Mouse (Mus musculus): Measurements from ENCODE around the gene Cd244a. TPM values are rescaled to one million over a fixed set of nuclear protein-coding genes. Genes with fewer than 3 reads are reported as not detected.
A peak's percentile ranks its signal among the peaks of the same experiment; 100 is the strongest.

Cd244a gene
- polyA plus RNA-seq, 1 experiment = not detected

- Histone ChIP-seq H3K36me3 (replicated peaks; ENCODE audit: low read length) (peaks cover 5% of the 10 kb centered on the region), H3K4me1 (peaks cover 44% of the 10 kb centered on the region), H3K27me3 (replicated peaks) (peaks cover 1% of the 10 kb centered on the region), H3K9me3 (no peaks in the 10 kb centered on the region), H3K4me3 (replicated peaks) (no peak overlapping the region)
- TF ChIP-seq GATA1 (IDR thresholded peaks at IDR 0.05; ENCODE audit: borderline replicate concordance, low read length) = no peak
- TF ChIP-seq FLI1 (IDR thresholded peaks at IDR 0.05; ENCODE audit: low read length) = no peak
Observed at GRCm38 (mm10) chr1:171631447-171631846, 72.5 kb downstream of the Cd244a start.

DNA sequence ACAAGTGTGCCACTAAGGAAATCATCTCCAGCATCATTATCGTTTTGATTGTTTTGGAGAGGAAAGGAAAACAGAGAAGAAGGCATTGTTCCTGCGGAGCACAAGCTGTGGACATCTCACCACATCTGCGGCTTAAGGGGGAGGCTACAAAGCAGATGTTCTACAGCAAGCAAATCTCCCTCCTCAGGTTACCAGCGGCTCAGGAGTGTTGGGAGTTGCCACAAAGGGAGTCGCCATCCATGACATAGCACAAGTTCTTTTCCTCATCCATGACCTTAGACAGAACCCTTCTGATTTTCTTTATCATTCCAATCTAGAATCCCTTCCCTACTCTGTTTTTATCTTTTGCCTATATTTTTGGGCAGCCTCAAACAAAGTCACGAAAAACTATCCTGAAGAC lies 76.7 kb downstream of the Cd244a start:
- H3K27me3 ChIP-seq (replicated peaks) = peaks cover 8% of the 10 kb centered on the region
- no peak overlapping the region for H3K4me3 ChIP-seq (replicated peaks)
- no peak for TF ChIP-seq GATA1 (IDR thresholded peaks at IDR 0.05; ENCODE audit: borderline replicate concordance, low read length)
- TF ChIP-seq FLI1 (IDR thresholded peaks at IDR 0.05; ENCODE audit: low read length) = no peak
- peaks cover 46% of the 10 kb centered on the region for H3K4me1 ChIP-seq
- H3K9me3 ChIP-seq = no peaks in the 10 kb centered on the region
- peaks cover 5% of the 10 kb centered on the region for H3K36me3 ChIP-seq (replicated peaks; ENCODE audit: low read length)

DNA sequence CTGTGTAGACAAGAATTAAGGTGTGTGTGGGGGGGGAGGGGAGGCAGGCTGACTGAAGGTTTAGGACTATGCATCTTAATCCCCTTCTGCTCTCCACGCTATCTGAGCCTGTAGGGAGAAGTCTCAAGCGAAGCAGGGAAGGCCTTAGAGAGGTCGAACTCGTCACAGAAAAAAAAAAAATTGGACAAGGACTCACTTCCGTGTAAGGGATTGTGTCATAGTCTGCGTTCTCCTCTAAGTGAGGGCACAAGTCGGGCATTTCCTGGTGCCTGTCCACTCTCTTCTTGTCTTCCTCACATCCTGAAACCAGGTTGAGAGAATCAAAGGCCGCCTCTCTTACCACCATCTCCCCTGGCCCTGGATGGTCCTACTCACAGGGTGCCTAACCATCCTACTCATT lies 78.1 kb downstream of the Cd244a start:
- TF ChIP-seq GATA1 (IDR thresholded peaks at IDR 0.05; ENCODE audit: borderline replicate concordance, low read length) = no peak
- no peak for TF ChIP-seq FLI1 (IDR thresholded peaks at IDR 0.05; ENCODE audit: low read length)
- H3K9me3 ChIP-seq = no peaks in the 10 kb centered on the region
- peaks cover 46% of the 10 kb centered on the region for H3K4me1 ChIP-seq
- H3K4me3 ChIP-seq (replicated peaks) = no peak overlapping the region
- peaks cover 5% of the 10 kb centered on the region for H3K36me3 ChIP-seq (replicated peaks; ENCODE audit: low read length)
- H3K27me3 ChIP-seq (replicated peaks) = peaks cover 8% of the 10 kb centered on the region

DNA sequence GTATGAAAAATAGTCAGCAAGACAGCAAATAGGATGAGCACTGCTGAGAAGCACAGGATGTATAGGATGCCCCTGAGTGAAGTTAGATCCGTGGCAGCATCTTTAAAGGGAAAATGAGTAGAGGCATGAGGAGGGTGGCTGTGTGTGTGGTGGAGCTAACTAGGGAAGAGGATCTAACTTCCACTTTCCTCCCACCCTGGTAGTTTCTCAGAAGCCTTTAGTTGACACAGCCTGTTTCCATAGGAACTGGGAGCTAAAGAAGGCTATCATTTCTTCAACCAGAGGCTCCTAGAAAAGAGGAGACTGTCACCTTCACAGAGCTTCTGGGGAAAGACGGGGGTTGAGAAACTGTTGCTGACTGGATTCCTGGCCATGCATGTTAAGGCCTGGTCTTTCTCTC lies 79.7 kb downstream of the Cd244a start:
- Histone ChIP-seq H3K27me3 (replicated peaks) (peaks cover 8% of the 10 kb centered on the region), H3K4me1 (peaks cover 44% of the 10 kb centered on the region), H3K9me3 (no peaks in the 10 kb centered on the region), H3K36me3 (replicated peaks; ENCODE audit: low read length) (peaks cover 2% of the 10 kb centered on the region), H3K4me3 (replicated peaks) (no peak overlapping the region)
- TF ChIP-seq FLI1 (IDR thresholded peaks at IDR 0.05; ENCODE audit: low read length) = no peak
- TF ChIP-seq GATA1 (IDR thresholded peaks at IDR 0.05; ENCODE audit: borderline replicate concordance, low read length) = no peak

GRCm38 (mm10) chr1:171640796-171641195 lies 81.8 kb downstream of the Cd244a start:
- no peaks in the 10 kb centered on the region for H3K9me3 ChIP-seq

GRCm38 (mm10) chr1:171643612-171644011 lies 84.6 kb downstream of the Cd244a start:
- Histone ChIP-seq H3K9me3 (no peaks in the 10 kb centered on the region), H3K4me3 (replicated peaks) (peak overlapping the region; percentile 59), H3K4me1 (peaks cover 30% of the 10 kb centered on the region), H3K36me3 (replicated peaks; ENCODE audit: low read length) (no peaks in the 10 kb centered on the region), H3K27me3 (replicated peaks) (peaks cover 4% of the 10 kb centered on the region)
- TF ChIP-seq FLI1 (IDR thresholded peaks at IDR 0.05; ENCODE audit: low read length) (no peak), GATA1 (IDR thresholded peaks at IDR 0.05; ENCODE audit: borderline replicate concordance, low read length) (no peak)

More at GRCm38 (mm10) chr1:171640796-171641195, 81.8 kb downstream of the Cd244a start:
- H3K27me3 ChIP-seq (replicated peaks) = peaks cover 6% of the 10 kb centered on the region
- H3K36me3 ChIP-seq (replicated peaks; ENCODE audit: low read length) = no peaks in the 10 kb centered on the region
- no peak overlapping the region for H3K4me3 ChIP-seq (replicated peaks)
- TF ChIP-seq GATA1 (IDR thresholded peaks at IDR 0.05; ENCODE audit: borderline replicate concordance, low read length) (no peak), FLI1 (IDR thresholded peaks at IDR 0.05; ENCODE audit: low read length) (no peak)
- H3K4me1 ChIP-seq = peaks cover 46% of the 10 kb centered on the region

- no peaks in the 10 kb centered on the region for H3K9me3 ChIP-seq
- H3K27me3 ChIP-seq (replicated peaks) = peaks cover 5% of the 10 kb centered on the region
- peaks cover 16% of the 10 kb centered on the region for H3K4me1 ChIP-seq
Observed at GRCm38 (mm10) chr1:171646429-171646940, 87.5 kb downstream of the Cd244a start.

GRCm38 (mm10) chr1:171647716-171648115 lies 88.7 kb downstream of the Cd244a start:
- TF ChIP-seq GATA1 (IDR thresholded peaks at IDR 0.05; ENCODE audit: borderline replicate concordance, low read length) (no peak), FLI1 (IDR thresholded peaks at IDR 0.05; ENCODE audit: low read length) (no peak)
- peaks cover 6% of the 10 kb centered on the region for H3K27me3 ChIP-seq (replicated peaks)
- H3K4me3 ChIP-seq (replicated peaks) = no peak overlapping the region
- no peaks in the 10 kb centered on the region for H3K36me3 ChIP-seq (replicated peaks; ENCODE audit: low read length)
- H3K4me1 ChIP-seq = peaks cover 6% of the 10 kb centered on the region
- H3K9me3 ChIP-seq = 0 out of 2 replicates have a peak, but pooled peaks cover 2% of the 10 kb centered on the region

More at GRCm38 (mm10) chr1:171646429-171646940, 87.5 kb downstream of the Cd244a start:
- no peaks in the 10 kb centered on the region for H3K36me3 ChIP-seq (replicated peaks; ENCODE audit: low read length)
- TF ChIP-seq GATA1 (IDR thresholded peaks at IDR 0.05; ENCODE audit: borderline replicate concordance, low read length) = no peak
- TF ChIP-seq FLI1 (IDR thresholded peaks at IDR 0.05; ENCODE audit: low read length) = no peak
- H3K4me3 ChIP-seq (replicated peaks) = peak overlapping the region; percentile 60

GRCm38 (mm10) chr1:171648840-171649239 lies 89.8 kb downstream of the Cd244a start:
- Histone ChIP-seq H3K4me1 (peaks cover under 1% of the 10 kb centered on the region), H3K36me3 (replicated peaks; ENCODE audit: low read length) (no peaks in the 10 kb centered on the region), H3K9me3 (0 out of 2 replicates have a peak, but pooled peaks cover 3% of the 10 kb centered on the region), H3K27me3 (replicated peaks) (peaks cover 7% of the 10 kb centered on the region), H3K4me3 (replicated peaks) (peak overlapping the region; percentile 30)
- TF ChIP-seq FLI1 (IDR thresholded peaks at IDR 0.05; ENCODE audit: low read length) (no peak), GATA1 (IDR thresholded peaks at IDR 0.05; ENCODE audit: borderline replicate concordance, low read length) (no peak)

GRCm38 (mm10) chr1:171652734-171653133 lies 93.7 kb downstream of the Cd244a start, which contains the start of gene Slamf7:
TSS of gene Slamf7 (minus strand) at chr1:171653035.
- no peak for TF ChIP-seq FLI1 (IDR thresholded peaks at IDR 0.05; ENCODE audit: low read length)
- no peak for TF ChIP-seq GATA1 (IDR thresholded peaks at IDR 0.05; ENCODE audit: borderline replicate concordance, low read length)
- 0 out of 2 replicates have a peak, but pooled peaks cover 3% of the 10 kb centered on the region for H3K9me3 ChIP-seq
- H3K4me3 ChIP-seq (replicated peaks) = no peak within 1 kb of the TSS
- H3K36me3 ChIP-seq (replicated peaks; ENCODE audit: low read length) = no peaks in the 10 kb centered on the region
- H3K4me1 ChIP-seq = no peaks in the 10 kb centered on the region
- peaks cover 7% of the 10 kb centered on the region for H3K27me3 ChIP-seq (replicated peaks)

Data from megakaryocyte, embryonic 14.5 days (primary cell).